In genomic region chr5:150098754-150099153, GRCm38 (mm10) we compare ENCODE assay signal across 16 mouse cellular contexts.
"Had no signal": no experiment of that assay in that cellular context is flagged by ENCODE, and none has a peak within 500 bp of the region (broad histone marks: within the 10 kb centered on the region; RNA-seq: fewer than 3 reads in every experiment).

No protein-coding gene starts in this region.

- DNase-seq: retina, postnatal 1 day; right cerebral cortex, adult 18-20 months; right cerebral cortex, postnatal 14 days; right cerebral cortex, postnatal 25 days; right cerebral cortex, postnatal 4 days; spleen, adult 18-20 months; thymus, adult 18-20 months; thymus, adult 2 months; thymus, postnatal 14 days; thymus, postnatal 25 days; thymus, postnatal 36 days; thymus, postnatal 4 days had no signal

- H3K27me3 ChIP-seq: neural tube, embryonic 13.5 days; neural tube, embryonic 15.5 days; stomach, embryonic 15.5 days had no signal

- H3K36me3 ChIP-seq: neural tube, embryonic 13.5 days; neural tube, embryonic 15.5 days; stomach, embryonic 15.5 days had no signal

- H3K4me3 ChIP-seq: neural tube, embryonic 13.5 days; neural tube, embryonic 15.5 days; stomach, embryonic 15.5 days had no signal

- H3K27ac ChIP-seq: neural tube, embryonic 13.5 days; neural tube, embryonic 15.5 days; stomach, embryonic 15.5 days; stomach, postnatal 0 days had no signal

- H3K9me3 ChIP-seq: neural tube, embryonic 13.5 days; neural tube, embryonic 15.5 days; stomach, embryonic 15.5 days had no signal

- H3K4me1 ChIP-seq: neural tube, embryonic 13.5 days had no signal
